Mouse (Mus musculus) granulocyte monocyte progenitor cell, adult 5-6 weeks (primary cell): ENCODE results near the gene Plxdc1. TPM values are rescaled to one million over a fixed set of nuclear protein-coding genes. Genes with fewer than 3 reads are reported as not detected.
A peak's percentile ranks its signal among the peaks of the same experiment; 100 is the strongest.

Experiments
- ATAC-seq: replicated peaks from 2 replicates; pipeline ENCODE4 v1.8.0; 2016; ENCODE audit warnings: mild to moderate bottlenecking, moderate TSS enrichment, inconsistent platforms; ENCODE audit not compliant: poor library complexity, severe bottlenecking
- total RNA-seq, 2 experiments: library from RNA; stranded (forward) in 1 of 2; stranded (reverse) in 1 of 2; fragments of 200-712, 200-1000 nt in 1 of 2; fragments of >200 nt in 1 of 2; fragmentation: Nextera tagmentation in 1 of 2; gene quantifications; 2 replicates each; pipeline ENCODE4 v1.2.3; 2014 to 2017

Gene Plxdc1
- total RNA-seq, 2 experiments from 2014 or later, result 3.2 to 3.9 TPM

DNA sequence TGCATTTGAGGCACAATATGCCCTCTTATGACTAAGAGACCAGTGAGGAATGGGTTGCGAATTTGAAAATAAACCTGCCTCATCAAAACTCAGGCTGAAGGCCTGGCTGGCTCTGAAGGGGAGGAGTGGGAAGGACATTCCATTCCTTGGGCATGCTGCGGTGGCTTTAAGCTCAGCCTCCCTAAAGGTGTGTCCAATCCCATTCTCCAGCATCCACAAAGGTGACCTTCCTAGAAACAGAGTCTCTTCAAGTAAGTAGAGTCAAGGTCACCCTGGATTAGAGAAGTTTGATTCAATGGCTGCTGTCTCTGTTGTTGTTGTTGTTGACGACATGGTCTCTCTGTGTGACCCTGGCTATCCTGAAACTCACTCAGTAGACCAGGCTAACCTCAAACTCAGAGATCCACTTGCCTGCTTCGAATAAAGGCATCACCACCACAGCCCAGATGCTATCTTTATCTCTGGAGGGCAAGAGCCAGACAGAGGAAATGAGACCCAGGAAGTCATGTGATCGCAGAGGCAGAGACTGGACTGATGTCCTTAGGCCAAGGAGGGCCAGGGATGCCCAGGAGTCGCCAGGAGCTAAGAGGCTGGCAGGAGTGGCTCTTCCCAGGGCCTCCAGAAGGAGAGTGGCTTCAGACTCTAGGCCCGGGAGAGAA is 27.5 kb downstream of the Plxdc1 start:
- no peak for ATAC-seq

DNA sequence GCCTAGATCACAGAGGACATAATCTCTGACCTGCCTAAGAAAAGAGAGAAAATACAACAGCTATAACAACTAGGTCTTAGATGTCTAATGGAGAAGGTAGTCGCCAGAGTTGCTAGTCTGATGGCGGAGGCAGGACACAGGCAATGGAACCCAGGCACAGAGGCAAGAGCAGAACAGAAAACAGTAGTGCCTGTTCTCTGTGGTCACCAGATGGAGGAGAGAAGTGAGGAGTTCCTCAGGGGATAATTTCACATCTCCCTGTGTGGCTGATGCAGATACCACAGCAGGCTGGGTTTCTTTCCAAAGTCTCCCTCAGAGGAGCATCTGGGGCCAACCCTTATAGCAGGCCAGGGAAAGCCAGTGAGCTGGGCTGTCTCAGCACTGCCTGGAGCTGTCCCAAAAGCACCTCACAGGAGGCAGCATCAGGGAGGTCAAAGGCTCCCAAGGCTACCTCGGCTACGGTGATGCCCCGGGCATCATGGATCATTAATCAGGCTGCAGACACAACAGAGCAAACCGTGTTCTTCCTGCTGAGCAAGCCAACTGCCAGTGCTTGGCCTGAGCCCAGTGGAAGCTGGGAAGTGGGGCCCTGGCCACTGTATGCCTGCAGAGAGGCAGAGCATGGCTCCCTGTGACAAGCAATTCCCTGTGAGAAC is 29.2 kb downstream of the Plxdc1 start:
- peak; percentile 74 for ATAC-seq

DNA sequence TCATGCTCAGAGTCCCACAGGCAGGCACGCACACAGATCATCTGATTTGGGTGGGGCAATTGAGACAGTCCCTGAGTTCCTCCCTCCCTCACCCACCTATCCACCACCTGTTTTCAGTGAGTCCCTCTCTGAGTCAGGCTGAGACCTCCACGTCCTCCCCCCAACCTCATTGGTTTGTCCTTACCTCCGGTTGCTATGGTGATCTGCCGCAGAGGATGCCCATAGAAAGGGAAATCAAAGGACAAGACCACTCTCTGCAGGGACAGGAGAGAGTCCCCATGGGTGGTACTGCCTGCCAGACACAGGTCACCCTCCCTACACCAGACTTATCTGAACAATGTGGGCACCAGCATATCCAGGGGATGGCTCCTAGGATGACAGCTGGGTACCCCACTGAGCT is 30.3 kb downstream of the Plxdc1 start:
- ATAC-seq, result no peak

DNA sequence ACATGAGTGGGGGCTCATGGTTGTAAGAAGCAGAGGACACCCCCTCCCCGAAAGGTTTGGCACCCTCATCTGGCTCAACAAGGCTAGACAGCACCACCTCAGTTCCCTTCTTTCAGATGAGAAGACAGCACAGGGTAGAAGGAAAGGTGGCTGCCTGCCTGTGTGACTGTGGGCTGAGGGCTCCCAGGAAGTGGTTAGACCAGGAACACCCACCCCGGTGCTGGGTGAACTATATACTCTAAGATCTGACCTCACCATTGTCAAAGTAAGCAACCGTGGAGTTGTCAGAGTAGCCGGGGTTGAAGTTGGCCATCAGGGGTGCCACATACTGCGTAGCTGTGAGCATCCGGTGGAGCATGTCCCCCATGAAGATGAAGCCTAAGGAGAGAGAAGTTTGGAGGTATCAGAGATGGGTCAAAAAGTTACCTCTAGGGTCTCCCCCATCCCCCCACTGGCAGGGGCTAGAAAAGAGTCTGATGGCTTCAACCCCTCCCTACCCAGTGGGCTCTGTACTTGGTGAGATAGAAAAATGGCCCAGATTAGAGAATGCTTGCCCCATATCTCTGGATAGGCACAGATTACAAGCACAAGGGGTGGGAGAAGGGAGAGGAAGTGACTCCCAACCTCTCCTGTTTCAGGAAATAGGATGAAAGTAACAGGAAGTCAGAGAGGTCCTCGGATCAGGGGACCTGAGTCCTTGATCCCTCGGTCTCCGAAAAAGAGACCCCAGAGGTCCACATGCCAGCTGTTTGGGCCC is 30.9 kb downstream of the Plxdc1 start:
- no peak; the same call in 1 of the 2 replicates for ATAC-seq

DNA sequence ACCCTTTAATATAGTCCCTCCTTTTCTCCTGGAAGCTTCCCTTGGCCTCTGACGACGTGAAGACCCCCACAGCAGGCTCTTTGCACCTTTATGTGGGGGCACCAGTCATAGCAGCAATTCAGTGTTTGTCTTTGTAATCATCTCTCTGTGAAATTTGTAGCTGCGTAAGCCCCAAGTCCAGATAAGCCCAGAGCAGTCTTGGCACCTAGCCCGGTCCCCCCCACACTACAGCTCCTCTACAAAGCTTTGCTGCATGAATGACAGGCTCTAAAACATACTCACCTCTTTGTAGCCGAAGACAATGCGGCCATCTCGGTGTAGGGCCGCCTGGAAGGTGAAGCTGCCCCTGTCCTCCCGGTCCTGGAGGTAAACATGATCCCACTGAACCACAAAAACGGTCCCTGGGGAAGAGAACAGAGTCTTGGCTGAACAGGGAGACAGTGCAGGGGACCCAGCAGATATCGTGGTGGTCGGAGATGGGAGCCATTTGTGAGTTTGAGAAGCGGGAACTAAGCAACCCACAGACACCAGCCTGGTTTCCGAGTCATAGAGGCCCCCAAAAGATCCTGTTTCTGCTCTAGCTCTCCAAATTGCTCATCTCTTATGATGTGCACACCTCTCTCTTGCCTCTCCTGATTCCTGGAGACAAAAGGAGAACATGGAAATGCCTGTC is 31.6 kb downstream of the Plxdc1 start:
- no peak for ATAC-seq

DNA sequence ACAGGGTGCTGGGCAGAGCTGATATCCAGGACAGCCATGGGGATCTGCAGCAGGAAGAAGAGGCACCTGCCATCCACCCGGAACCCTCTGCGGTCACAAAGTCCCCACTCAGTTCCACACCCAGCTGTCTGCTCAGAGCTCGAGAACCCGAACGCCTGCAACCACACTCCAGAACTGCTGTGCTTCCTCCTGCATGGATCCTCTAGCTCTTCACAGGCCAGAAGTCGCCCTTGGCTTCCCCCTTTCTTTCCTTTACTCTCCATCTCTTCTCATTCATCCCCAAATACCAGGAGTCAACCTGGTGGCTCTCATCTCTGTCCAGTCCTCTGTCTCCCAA is 32.3 kb downstream of the Plxdc1 start:
- no peak for ATAC-seq

DNA sequence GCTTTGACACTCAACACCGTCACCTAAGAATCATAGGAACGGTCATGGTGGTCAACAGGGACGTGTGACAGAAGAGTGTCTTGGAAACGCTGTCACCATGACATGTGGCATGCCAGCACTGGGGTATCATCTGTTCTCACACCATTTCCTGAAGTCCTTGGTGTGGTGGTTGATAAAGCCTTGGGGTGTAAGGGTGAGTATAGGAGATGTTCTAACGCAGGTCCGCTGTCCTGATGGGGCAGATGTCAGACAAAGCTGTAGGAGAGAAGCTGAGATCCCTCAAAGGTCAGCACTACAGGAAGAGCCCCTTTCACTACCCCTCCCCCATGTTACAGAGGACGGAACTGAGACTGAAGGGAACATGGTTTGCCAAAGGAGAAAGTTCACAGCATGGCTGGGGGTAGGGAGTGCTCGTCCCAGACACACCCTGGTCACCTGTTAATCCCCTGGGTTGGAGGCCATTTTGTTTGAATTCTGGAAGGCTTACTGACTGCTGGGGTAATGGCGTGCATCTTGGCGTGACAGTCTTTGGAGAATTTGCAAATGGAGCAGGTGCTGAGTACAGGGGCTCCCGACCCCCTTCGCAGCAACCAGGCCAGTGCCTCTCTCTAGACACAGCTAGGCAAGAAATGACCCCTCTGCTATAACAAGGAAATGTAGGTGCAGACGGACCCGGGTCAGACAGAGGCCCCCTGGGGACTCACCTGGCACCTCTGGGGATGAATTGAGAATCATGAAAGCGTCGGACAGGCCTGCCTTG is 32.9 kb downstream of the Plxdc1 start:
- ATAC-seq, result no peak

DNA sequence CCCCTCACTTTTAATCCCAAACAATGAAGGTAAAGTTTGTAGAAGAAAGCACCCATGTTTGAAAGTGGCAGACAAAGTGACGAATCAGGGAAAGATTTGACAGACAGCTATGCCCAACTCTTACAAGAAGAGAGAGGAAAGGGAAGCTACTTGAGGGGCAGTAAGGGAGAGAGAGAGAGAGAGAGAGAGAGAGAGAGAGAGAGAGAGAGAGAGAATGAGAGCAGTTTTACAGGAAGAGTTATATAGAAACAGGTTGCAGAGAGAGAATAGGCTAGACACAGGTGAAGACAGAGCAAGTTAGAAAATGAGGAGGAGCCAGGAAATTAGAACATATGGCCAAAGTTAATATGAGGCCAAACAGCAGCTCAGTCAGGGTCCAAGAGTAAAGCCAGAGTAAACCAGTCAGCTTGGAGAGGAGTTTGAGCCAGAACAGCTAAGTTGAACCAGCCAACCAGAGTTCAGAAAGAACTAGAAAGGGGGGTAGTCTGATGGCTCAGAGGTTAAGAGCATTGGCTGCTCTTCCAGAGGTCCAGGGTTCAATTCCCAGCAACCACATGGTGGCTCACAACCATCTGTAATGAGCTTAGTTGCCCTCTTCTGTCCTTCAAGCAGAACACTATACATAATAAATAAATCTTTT is 33.8 kb downstream of the Plxdc1 start:
- no peak for ATAC-seq

DNA sequence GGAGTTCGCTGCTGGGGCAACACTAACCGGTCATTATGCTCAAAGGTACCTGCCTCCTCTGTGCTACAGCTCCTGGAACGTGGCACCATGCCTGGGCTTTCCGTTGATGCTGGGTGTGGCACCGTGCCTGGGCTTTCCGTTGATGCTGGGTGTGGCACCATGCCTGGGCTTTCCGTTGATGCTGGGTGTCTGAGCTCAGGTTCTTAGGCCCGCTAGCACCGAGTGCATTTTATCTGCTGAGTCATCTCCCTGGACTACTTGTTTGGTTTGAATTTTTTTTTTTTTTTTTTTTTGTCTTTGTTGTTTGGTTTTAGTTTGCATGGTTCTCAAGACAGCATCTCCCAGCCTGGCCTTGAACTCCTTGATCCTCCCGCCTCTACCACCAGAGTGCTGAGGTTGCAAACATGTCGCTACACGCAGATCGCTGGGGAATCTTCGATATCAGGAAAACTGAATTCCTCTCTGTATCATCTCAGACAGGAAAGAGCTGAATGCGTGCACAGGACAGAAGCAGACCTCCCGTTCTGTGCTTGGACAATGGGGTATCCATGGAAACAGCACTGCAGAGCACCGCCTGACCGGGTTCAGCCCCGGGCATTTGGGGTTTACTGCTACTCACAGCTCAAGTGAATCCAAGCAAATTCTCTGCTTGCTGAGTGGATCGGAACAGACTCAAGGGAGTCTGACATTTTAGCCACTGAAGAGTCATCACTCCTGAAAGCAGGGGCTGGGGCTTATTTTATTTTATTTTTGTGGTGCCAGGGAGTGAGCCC is 36.4 kb downstream of the Plxdc1 start:
- ATAC-seq, result no peak

DNA sequence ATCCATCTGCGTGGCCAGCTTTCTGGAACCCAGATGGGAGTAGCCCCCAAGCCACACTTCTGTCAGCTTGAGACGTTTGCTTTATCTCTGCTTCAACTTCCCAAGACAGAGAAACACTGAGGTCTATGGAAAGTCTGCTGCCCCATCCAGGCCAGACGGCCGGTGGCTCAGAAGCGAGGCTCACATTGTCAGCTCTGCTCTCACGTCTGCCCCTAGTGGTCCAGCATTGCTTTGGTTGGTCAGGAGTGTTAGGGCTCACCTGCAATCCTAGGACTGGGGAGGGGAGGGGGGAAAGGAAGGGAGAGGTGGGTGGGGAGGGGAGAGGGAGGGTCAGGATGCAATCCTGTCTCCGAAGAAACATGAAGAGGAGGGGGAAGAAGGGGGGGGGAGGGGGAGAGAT is 38.8 kb downstream of the Plxdc1 start:
- peak; percentile 56 for ATAC-seq

DNA sequence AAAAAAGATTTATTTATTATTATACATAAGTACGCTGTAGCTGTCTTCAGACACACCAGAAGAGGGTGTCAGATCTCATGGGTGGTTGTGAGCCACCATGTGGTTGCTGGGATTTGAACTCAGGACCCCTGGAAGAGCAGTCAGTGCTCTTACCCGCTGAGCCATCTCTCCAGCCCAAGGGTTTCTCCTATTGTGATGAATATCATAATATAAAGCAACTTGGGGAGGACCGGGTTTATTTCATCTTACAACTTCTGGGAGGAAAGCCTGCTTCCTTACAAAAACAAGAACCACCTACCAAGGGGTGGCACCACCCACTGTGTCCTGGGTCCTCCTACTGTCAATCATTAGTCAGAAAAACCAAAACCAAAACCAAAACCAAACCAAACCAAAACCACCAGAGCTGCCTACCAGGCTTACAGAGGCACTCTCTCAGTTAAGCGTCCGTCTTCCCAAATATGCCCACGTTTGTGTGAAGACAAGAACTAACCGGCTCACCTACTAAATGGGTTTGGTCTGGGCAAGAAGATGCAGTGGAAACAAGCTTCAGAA is 40.4 kb downstream of the Plxdc1 start:
- peak; percentile 78 for ATAC-seq

DNA sequence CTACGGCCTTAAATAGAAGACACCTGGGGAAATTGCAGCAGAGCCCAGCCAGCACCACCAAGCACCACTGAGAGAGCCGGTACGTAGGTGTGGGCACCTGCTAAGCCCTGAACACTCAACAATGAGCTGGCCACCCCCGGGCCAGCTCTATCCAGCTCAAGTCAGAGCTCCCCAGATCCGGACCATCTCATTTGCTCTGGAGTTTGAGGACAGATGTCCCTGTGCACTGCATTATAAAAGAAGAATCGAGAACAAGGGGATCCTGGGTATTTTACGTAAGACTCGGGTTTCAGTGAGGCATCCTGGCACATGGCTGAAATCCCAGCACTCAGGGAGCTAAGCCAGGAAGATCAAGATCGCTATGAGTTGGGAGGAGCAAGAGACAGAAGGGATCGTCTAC is 41.2 kb downstream of the Plxdc1 start:
- no peak for ATAC-seq

DNA sequence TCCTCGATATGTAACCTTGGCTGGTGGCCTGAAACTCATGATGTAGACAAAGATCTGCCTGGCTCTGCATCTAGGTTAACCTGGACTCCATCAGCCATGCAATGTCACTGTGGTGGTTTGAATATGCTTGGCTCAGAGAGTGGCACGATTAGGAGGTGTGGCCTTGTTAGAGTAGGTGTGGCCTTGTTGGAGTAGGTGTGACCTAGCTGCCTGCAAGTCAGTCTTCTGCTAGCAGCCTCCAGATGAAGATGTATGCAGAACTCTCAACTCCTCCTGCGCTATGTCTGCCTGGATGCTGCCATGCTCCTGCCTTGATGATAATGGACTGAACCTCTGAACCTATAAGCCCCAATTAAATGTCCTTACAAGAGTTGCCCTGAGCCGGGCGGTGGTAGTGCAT is 43.0 kb downstream of the Plxdc1 start:
- no peak for ATAC-seq

DNA sequence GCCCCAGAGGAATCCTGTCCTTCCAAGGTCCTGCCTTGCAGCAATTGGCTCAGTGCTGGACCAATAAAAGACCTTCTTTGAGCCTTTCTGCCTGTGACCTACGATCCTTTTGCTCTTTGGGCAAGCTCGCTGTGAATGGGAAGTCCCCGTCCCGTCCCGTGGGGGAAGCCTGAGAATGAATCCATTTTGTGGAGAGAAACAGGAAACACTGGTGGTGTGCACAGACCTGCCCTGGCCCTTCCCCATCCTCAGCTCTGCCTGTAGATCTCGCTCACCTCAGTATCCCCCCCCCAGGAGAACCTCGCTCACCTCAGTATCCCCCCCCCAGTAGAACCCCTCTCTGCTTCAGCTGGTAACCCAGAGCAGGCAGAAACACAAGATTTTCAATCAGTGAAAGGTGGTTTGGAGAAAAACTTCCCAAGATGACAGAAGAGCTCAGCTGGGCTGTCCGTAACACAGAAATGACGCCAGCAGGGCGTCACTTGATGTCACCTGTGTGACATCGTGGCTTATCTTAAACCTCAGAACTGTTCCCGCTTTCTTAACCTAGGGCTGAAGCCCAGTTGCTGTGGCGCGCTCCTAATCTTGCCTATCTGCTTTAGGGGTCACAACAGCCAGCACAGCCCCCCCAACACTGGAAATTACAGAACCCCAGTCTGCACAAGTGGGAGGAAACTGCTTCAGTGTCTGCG is 43.7 kb downstream of the Plxdc1 start:
- ATAC-seq, result peak; percentile 63

DNA sequence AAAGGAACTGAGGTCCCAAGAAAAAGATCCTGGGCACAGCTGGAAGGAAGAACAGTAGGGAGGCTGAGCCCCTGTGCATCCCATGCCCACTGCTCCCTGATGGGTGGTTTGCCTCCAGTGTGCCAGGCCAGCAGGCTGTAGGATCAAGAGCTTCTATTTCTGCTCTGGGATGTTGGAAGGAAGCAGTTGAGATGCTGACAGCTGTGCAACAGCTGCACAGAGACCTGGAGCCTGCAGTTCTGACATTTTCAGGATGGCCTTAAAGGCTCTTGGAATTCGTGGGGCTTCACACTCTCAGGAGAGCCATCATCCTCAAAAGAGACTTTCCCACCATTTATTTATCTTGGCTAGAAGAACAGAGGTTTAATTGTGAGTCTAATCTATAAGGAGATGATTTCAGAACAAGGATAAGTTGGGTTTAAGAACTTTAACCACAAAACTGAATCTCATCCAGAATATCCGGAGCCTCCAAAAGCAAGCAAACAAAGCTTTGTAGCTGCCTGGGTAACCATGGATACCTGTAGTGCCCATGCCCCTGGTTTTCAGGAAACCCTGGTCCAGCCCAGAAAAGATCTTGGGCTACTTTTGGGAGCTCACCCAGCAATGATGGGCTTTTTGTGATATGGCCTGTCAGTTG is 48.7 kb downstream of the Plxdc1 start:
- ATAC-seq, result no peak

DNA sequence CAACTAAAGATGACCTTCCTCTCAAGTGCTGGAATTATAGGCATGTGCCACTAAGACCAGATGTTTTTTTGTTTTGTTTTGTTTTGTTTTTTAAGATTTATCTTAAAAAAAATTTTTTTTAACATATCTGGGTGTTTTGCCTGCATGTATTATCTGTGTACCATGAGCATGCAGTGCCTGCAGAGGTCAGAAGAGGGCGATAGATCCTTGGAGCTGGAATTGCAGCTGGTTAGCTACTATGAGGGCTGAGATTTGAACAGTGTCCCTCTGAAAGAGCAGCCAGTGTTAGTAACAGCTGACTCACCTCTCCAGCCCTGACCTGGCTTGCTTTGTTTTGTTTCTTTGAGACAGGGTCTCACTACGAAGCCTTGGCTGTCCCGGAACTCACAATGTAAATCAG is 49.5 kb downstream of the Plxdc1 start:
- peak; percentile 70 for ATAC-seq

DNA sequence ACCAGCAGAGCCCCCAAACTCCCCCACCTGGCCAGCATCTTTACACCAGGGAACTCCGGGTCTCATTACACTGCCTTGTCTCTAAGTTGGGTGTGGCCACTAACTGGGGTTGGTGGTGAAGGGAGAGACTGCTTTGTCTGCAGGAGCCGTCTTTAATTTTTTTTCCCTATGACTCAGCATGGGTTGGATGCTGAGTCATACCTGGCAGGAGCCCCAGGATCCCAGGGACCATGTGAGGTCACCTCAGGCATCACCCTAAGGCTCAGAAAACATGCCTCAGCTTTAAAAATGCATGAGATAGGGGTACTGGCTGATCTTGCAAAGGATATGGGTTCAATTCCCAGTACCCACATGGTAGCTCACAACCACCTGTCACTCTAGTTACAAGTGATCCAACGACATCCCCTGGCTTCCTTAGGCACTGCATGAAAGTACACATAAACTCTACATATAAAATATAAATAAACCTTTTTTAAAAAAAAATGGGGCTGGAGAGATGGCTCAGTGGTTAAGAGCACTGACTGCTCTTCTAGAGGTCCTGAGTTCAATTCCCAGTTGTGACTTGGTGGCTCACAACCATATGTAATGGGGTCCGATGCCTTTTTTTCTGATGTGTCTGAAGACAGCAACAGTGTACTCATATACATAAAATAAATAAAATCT is 50.2 kb downstream of the Plxdc1 start:
- ATAC-seq, result no peak
